Mouse (Mus musculus) brain, embryonic 14.5 days (tissue): ENCODE data around the gene Gm36245. TPM values are rescaled to one million over a fixed set of nuclear protein-coding genes. Genes with fewer than 3 reads are reported as not detected.

Source experiments
- DNase-seq: peaks from one replicate; pipeline ENCODE4 v3.0.0-alpha.2; 2011; ENCODE audit warnings: low read depth
- CTCF ChIP-seq: fragments of 200-500 bp; IDR thresholded peaks from 2 replicates; pipeline ENCODE4 v1.5.1; 2012; ENCODE audit warnings: inconsistent platforms, mild to moderate bottlenecking, moderate library complexity, borderline replicate concordance; ENCODE audit not compliant: insufficient read depth, insufficient read length; ENCODE audit errors: extremely low read depth
- POLR2A ChIP-seq: fragments of 200-500 bp; IDR thresholded peaks from 2 replicates; pipeline ENCODE4 v1.6.1; 2012; ENCODE audit warnings: mild to moderate bottlenecking, inconsistent platforms, borderline replicate concordance; ENCODE audit not compliant: poor library complexity, insufficient read depth, insufficient read length, severe bottlenecking; ENCODE audit errors: extremely low read depth
- polyA plus RNA-seq: library from polyadenylated mRNA; depleted of rRNA; stranded (reverse); fragments of >200 nt; gene quantifications from 2 replicates; pipeline ENCODE4 v1.2.3, GENCODE M21; 2012; rRNA removed

Gm36245 gene
- polyA plus RNA-seq = not detected in 2 replicates

DNA sequence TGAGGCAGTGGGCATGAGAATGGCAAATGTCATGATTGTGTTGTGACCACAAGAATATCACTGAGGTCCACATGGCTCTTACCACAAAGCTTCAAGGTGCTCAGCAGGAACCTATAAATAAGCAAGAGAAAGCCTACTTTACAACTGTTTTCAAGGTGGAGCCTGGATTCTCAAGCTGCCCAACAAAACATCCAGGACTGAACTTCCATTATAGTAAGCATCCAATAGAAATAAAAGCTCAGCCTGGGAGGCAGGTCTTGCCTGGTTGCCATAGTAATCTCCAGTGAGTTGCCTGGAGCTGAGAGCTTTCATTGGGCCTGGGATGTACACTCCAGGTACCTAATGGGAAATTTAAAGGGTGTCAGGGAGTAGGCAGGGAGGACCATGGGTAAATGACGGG is at the start of gene Gm36245:
TSS of gene Gm36245 (plus strand) at position 301 of the 400 bp plus-strand sequence.
- no peak for DNase-seq
- TF ChIP-seq POLR2A = no peak
- no peak for TF ChIP-seq CTCF

DNA sequence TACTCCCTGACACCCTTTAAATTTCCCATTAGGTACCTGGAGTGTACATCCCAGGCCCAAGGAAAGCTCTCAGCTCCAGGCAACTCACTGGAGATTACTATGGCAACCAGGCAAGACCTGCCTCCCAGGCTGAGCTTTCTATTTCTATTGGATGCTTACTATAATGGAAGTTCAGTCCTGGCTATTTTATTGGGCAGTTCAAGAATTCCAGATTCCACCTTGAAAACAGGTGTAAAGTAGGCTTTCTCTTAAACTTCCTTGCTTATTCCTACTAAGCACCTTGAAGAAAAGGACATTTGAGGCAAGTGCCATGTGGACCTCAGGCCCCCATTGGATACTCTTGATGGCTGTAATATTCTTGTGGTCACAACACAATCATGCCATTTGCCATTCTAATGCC is 37.3 kb upstream of the Gm36245 start, which contains the start of gene 1700025B11Rik:
TSS of gene 1700025B11Rik (minus strand) at position 101 of the 400 bp plus-strand sequence.
- no peak for TF ChIP-seq CTCF
- TF ChIP-seq POLR2A = no peak
- DNase-seq = no peak

DNA sequence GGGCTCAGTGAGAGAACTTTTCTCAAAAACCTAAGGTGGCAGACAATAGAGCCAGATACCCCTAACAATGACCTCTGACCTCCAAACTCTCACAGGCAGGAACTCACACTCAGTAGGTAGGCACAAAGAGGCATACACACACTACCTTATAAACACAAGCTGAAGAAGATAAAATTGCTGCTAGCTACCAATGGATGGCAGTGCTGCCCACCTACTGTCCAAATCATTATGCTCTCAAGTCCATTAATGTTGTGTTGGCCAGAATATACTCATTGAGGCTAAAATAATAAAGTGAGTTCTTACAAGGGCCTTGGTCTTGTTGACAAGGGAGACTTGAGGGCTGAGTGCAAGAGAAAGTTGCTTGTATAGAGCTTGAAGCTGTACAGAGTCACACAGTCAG is 35.8 kb upstream of the Gm36245 start:
- TF ChIP-seq POLR2A (no peak), CTCF (no peak)
- no peak for DNase-seq

DNA sequence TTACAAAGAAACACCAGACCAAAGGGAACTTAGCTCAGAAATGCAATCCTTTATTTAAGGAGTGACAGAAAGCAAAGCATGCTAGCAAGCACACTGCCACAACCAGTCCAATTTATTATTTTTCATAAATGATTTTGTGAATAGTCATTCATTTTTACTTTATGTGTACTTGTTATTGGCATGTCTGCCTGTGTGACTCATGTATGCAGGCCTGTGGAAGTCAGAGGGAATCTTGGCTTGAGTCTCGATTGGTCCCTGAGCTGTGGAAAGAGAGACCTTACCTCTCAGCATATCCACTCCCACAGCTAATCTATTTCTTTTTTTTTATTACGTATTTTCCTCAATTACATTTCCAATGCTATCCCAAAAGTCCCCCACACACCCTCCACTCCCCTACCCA is 20.3 kb upstream of the Gm36245 start:
- TF ChIP-seq POLR2A (no peak), CTCF (no peak)
- DNase-seq = no peak

DNA sequence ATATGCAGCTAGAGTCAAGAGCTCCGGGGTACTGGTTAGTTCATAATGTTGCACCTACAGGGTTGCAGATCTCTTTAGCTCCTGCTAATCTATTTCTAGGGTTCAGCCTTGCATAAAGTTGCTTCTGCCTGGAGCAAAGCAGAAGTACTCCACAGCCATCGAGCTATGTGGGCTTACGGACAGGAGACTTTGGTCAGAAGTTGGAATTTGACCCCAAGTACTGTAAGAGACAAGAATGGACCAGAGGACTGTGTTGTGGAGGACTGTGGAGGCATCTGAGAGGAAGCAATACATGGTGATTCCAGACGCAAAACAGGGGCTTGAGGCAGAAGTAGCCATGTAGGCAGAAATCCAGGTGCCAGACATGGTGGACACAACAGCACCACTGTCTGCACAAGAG is 19.7 kb upstream of the Gm36245 start:
- TF ChIP-seq CTCF (no peak), POLR2A (no peak)

GRCm38 (mm10) chr15:77581681-77582080 is 17.4 kb upstream of the Gm36245 start:
- DNase-seq = peak; percentile 74
- no peak for TF ChIP-seq CTCF

More for the DNA sequence above, 19.7 kb upstream of the Gm36245 start:
- no peak for DNase-seq

- no peak for TF ChIP-seq POLR2A
- no peak for TF ChIP-seq CTCF
Measured at GRCm38 (mm10) chr15:77587026-77587425, 12.0 kb upstream of the Gm36245 start.

DNA sequence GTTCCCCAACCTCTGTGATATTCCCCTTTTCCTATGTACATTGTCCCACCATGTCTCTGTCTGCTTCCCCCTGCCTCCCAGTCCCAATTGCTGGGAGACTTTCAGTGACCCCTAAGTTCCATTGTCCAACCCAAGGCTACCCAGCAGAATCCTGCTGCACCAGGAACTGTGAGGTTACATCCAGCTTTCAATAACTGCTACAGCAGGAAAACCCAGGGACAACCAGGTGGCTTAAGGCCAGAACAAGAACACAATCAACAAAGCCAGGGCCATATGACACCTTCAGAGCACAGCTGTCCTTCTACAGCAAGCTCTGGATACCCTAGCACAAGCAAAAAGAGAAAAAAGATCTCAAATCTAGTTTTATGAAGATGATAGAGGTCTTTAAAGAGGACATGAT is 10.1 kb upstream of the Gm36245 start:
- no peak for DNase-seq
- no peak for TF ChIP-seq POLR2A
- TF ChIP-seq CTCF = no peak

More at GRCm38 (mm10) chr15:77587026-77587425, 12.0 kb upstream of the Gm36245 start:
- no peak for DNase-seq

DNA sequence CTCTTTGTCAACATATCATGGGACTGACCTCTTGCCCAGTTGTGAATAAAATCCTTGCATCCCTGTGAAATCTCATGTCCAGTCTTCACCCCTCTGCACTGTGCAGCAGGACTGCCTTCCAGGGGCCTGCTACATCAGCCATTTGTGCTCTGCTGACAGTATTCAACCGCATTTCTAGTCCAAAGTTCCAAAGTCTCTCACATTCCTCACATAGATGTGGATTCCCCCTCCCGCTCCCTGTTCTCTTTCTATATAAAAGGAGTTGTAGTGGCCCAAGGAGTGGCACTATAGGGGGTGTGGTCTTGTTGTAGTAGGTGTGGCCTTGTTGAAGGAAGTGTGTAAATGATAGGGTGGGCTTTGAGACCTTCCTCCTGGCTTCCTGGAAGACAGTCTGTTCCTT is 8.2 kb upstream of the Gm36245 start:
- no peak for DNase-seq
- no peak for TF ChIP-seq POLR2A
- TF ChIP-seq CTCF = no peak

- TF ChIP-seq CTCF = no peak
- no peak for DNase-seq
Measured at GRCm38 (mm10) chr15:77593557-77593956, 5.5 kb upstream of the Gm36245 start.

- no peak for DNase-seq
- no peak for TF ChIP-seq POLR2A
Measured at GRCm38 (mm10) chr15:77595961-77596360, 3.1 kb upstream of the Gm36245 start, which contains the start of gene Apol10b. TSS of gene Apol10b (minus strand) at chr15:77596125.

GRCm38 (mm10) chr15:77598429-77598828 is 629 bp upstream of the Gm36245 start:
- TF ChIP-seq CTCF = no peak
- TF ChIP-seq POLR2A = no peak
- DNase-seq = no peak

GRCm38 (mm10) chr15:77606069-77606468 is 7.0 kb downstream of the Gm36245 start:
- TF ChIP-seq POLR2A (no peak), CTCF (no peak)
- no peak for DNase-seq
